Mouse (Mus musculus): ENCODE measurements around the gene Pfn1. TPM values are rescaled to one million over a fixed set of nuclear protein-coding genes. Genes with fewer than 3 reads are reported as not detected.

Pfn1 gene
- 386 and 408 TPM in 2 replicates for total RNA-seq (2014; rRNA removed)
- 687 and 843 TPM in 2 replicates for polyA plus RNA-seq (2015; fragmentation: Nextera tagmentation; extraction: Ambion mirVana)

- peak within 1 kb of the TSS; percentile 98 for H3K4me3 ChIP-seq (ENCODE audit: low read depth, low read length)
- no peaks in the 10 kb centered on the region for H3K27me3 ChIP-seq (ENCODE audit: insufficient read depth, low read length)
- no peak for TF ChIP-seq CTCF (IDR thresholded peaks at IDR 0.05; ENCODE audit: low read depth)
- peak; percentile 82 for DNase-seq
- 2% methylated on average over 56 of the region's 61 CpGs for WGBS
- peaks cover 24% of the 10 kb centered on the region for H3K36me3 ChIP-seq (ENCODE audit: insufficient read depth)
- ATAC-seq: peak; percentile 79
- peak within 1 kb of the TSS; percentile 97 for H3K9ac ChIP-seq
- H3K9me3 ChIP-seq (ENCODE audit: low read length): no peaks in the 10 kb centered on the region
- H3K4me1 ChIP-seq (ENCODE audit: insufficient read depth): no peaks in the 10 kb centered on the region
- H3K4me2 ChIP-seq (ENCODE audit: low read depth): peak within 1 kb of the TSS; percentile 87
- H3K27ac ChIP-seq (ENCODE audit: low read depth, low read length): peak within 1 kb of the TSS; percentile 97
These were observed at the start of gene Pfn1 for GRCm38 (mm10) chr11:70654198-70654922. Pfn1 (minus strand) TSS chr11:70654644.

DNA sequence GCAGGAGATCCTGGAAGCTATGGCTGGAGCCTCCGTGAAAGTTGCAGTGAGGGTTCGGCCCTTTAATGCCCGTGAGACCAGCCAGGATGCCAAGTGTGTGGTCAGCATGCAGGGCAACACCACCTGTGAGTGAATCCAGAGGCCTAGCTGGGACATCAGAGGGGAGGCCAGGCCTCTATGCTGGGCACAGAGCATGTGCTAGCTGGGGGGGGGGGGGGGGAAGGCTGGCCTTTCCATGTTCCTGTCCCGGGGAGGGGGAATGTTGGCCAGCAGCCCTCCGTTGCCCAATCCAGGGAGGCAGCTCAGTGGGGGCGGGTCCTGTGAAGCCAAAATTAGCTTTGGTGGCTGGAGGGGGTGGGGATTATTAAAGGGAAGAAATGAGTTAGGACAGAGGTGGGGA is 48.3 kb upstream of the Pfn1 start:
- Histone ChIP-seq H3K9ac (no peak overlapping the region), H3K36me3 (ENCODE audit: insufficient read depth) (peaks cover 49% of the 10 kb centered on the region), H3K27ac (ENCODE audit: low read depth, low read length) (no peak overlapping the region), H3K4me3 (ENCODE audit: low read depth, low read length) (no peak overlapping the region), H3K4me2 (ENCODE audit: low read depth) (no peak overlapping the region), H3K4me1 (ENCODE audit: insufficient read depth) (peaks cover 8% of the 10 kb centered on the region; the same call in 1 of the 2 replicates), H3K27me3 (ENCODE audit: insufficient read depth, low read length) (no peaks in the 10 kb centered on the region), H3K9me3 (ENCODE audit: low read length) (no peaks in the 10 kb centered on the region)
- WGBS: 75% methylated on average over 6 of the region's 6 CpGs
- DNase-seq (no peak), ATAC-seq (no peak)
- TF ChIP-seq CTCF (IDR thresholded peaks at IDR 0.05; ENCODE audit: low read depth): no peak

DNA sequence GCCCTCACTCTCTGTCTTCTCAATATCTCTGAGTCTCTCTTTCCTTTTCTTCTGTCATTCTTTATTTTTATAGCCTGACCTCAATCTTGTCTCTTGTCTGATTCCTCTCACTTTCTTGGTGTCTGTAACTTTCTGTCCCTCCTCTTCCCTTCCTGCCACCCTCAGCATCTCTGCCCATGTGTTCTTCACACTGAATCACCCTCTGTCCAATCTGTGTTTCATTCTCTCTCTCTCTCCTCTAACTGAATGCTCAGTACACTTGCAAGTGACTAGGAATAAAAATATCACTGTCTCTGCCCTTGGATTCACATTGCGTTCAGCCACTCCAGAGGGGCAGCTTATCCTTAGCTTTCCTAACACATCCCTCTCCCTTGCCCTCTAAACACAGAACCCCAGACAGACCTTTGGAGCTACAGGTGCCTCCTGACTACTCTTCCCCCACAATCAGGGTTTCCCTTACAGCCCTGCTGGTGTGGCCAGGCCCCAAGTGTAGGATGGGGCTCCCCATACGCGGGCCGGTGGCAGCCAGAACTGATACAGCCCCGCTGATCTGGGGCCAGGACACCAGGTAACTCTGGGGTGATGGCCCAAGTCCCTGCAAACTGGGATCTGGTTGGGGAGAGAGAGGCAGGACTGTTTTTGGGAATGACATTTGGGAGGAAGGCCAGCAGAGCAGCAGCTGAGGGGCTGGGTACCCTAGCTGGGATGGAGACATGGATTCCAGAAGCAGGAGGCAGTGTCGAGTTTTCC is 47.7 kb upstream of the Pfn1 start:
- 82% methylated on average over 6 of the region's 6 CpGs for WGBS
- TF ChIP-seq CTCF (IDR thresholded peaks at IDR 0.05; ENCODE audit: low read depth): no peak
- ATAC-seq: no peak

GRCm38 (mm10) chr11:70701221-70701955 is 46.9 kb upstream of the Pfn1 start:
- H3K27me3 ChIP-seq (ENCODE audit: insufficient read depth, low read length): no peaks in the 10 kb centered on the region
- peak overlapping the region; percentile 90 for H3K4me2 ChIP-seq (ENCODE audit: low read depth)
- H3K9me3 ChIP-seq (ENCODE audit: low read length): no peaks in the 10 kb centered on the region
- peaks cover 35% of the 10 kb centered on the region for H3K36me3 ChIP-seq (ENCODE audit: insufficient read depth)
- 9% methylated on average over 10 of the region's 10 CpGs for WGBS
- TF ChIP-seq CTCF (IDR thresholded peaks at IDR 0.05; ENCODE audit: low read depth): no peak
- no peak for DNase-seq
- H3K9ac ChIP-seq: peak overlapping the region; percentile 80
- peaks cover 8% of the 10 kb centered on the region; the same call in 1 of the 2 replicates for H3K4me1 ChIP-seq (ENCODE audit: insufficient read depth)
- peak overlapping the region; percentile 91 for H3K4me3 ChIP-seq (ENCODE audit: low read depth, low read length)
- no peak for ATAC-seq
- H3K27ac ChIP-seq (ENCODE audit: low read depth, low read length): no peak overlapping the region

More for the DNA sequence above, 47.7 kb upstream of the Pfn1 start:
- Histone ChIP-seq H3K36me3 (ENCODE audit: insufficient read depth) (peaks cover 43% of the 10 kb centered on the region), H3K4me2 (ENCODE audit: low read depth) (peak overlapping the region; percentile 90), H3K27ac (ENCODE audit: low read depth, low read length) (no peak overlapping the region), H3K4me3 (ENCODE audit: low read depth, low read length) (no peak overlapping the region), H3K27me3 (ENCODE audit: insufficient read depth, low read length) (no peaks in the 10 kb centered on the region), H3K9ac (peak overlapping the region; percentile 80; the same call in 1 of the 2 replicates), H3K4me1 (ENCODE audit: insufficient read depth) (peaks cover 8% of the 10 kb centered on the region; the same call in 1 of the 2 replicates), H3K9me3 (ENCODE audit: low read length) (no peaks in the 10 kb centered on the region)
- no peak for DNase-seq

GRCm38 (mm10) chr11:70700613-70701012 is 46.2 kb upstream of the Pfn1 start:
- peak; percentile 23 for ATAC-seq
- WGBS: under 1% methylated on average over 34 of the region's 34 CpGs

DNA sequence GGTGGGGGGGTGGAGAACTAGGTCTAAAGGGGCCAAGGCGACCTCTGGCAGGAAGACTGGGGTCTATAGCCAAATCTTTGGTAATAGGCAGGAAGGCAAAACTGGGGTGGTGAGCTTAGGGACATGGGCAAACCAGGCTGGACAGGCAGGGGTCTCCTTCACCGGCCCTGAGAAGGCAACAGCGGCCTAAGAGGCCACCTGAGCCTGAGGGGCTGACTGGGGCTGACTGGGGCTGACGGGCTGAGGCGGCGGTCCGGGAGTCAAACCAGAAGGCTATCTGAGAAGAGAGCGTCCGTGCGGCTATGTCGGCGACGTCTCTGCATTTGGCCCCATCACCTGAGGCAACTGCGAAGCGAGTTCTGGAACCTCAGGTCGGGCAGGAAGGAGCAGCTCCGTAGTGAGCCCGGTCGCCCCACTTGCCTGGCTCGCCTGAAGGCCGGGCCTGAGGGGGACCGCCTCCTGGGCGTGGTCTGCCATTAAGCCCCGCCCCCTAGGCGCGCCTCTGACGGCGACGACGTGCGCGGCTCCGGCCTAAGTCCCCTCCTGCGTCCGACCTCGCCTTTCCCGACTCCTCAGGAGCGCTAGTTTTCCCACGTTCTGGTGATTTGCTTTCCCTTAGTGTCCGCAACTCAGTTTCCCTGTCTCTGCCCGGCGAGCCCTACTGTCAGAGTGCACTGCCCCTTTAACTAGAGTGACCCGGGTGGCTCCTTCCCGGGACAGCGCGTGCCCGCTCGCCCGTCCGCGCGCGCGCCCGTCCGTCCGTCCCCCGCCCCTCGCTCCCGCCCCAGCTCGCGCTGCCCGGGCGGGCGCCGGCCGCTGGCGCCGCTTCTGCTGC is 45.5 kb upstream of the Pfn1 start, which contains the start of the genes Inca1 and Kif1c:
Inca1 (minus strand) TSS at position 434 of the 835 bp plus-strand sequence.
Kif1c (plus strand) TSS at position 827 of the 835 bp plus-strand sequence.
- Histone ChIP-seq H3K4me1 (ENCODE audit: insufficient read depth) (peaks cover 8% of the 10 kb centered on the region; the same call in 1 of the 2 replicates), H3K27ac (ENCODE audit: low read depth, low read length) (peak within 1 kb of the TSS; percentile 75), H3K4me2 (ENCODE audit: low read depth) (peak within 1 kb of the TSS; percentile 90), H3K36me3 (ENCODE audit: insufficient read depth) (peaks cover 20% of the 10 kb centered on the region), H3K9me3 (ENCODE audit: low read length) (no peaks in the 10 kb centered on the region), H3K4me3 (ENCODE audit: low read depth, low read length) (peak within 1 kb of the TSS; percentile 91), H3K9ac (peak within 1 kb of the TSS; percentile 80), H3K27me3 (ENCODE audit: insufficient read depth, low read length) (no peaks in the 10 kb centered on the region)
- ATAC-seq (peak; percentile 99), DNase-seq (peak; percentile 96)
- no peak for TF ChIP-seq CTCF (IDR thresholded peaks at IDR 0.05; ENCODE audit: low read depth)
- WGBS: 3% methylated on average over 68 of the region's 69 CpGs

More at GRCm38 (mm10) chr11:70700613-70701012, 46.2 kb upstream of the Pfn1 start:
- DNase-seq: peak; percentile 28
- Histone ChIP-seq H3K9ac (peak overlapping the region; percentile 80), H3K4me2 (ENCODE audit: low read depth) (peak overlapping the region; percentile 90), H3K36me3 (ENCODE audit: insufficient read depth) (peaks cover 27% of the 10 kb centered on the region), H3K9me3 (ENCODE audit: low read length) (no peaks in the 10 kb centered on the region), H3K4me1 (ENCODE audit: insufficient read depth) (peaks cover 8% of the 10 kb centered on the region; the same call in 1 of the 2 replicates), H3K27ac (ENCODE audit: low read depth, low read length) (peak overlapping the region; percentile 75), H3K4me3 (ENCODE audit: low read depth, low read length) (peak overlapping the region; percentile 91), H3K27me3 (ENCODE audit: insufficient read depth, low read length) (no peaks in the 10 kb centered on the region)
- TF ChIP-seq CTCF (IDR thresholded peaks at IDR 0.05; ENCODE audit: low read depth): no peak
